Mouse (Mus musculus) ES-E14 (cell line): ENCODE results near the gene Vmn1r112.
"Not testable (repeated sequence)": the region's sequence is repeated elsewhere in the genome, so short reads cannot be mapped to it uniquely, and the experiment has no call there.

Source experiments
- CHD2 ChIP-seq: IDR thresholded peaks from 2 replicates; pipeline ENCODE4 v1.6.1; 2014; ENCODE audit warnings: mild to moderate bottlenecking, low read depth, low read length, inconsistent platforms
- HCFC1 ChIP-seq: IDR thresholded peaks from 2 replicates; pipeline ENCODE4 v1.6.1; 2012; ENCODE audit warnings: low read length, inconsistent platforms, borderline replicate concordance; ENCODE audit not compliant: insufficient read depth
- MAFK ChIP-seq: IDR thresholded peaks from 2 replicates; pipeline ENCODE4 v1.6.1; 2014; ENCODE audit warnings: mild to moderate bottlenecking, low read depth, low read length, inconsistent platforms; ENCODE audit not compliant: insufficient read depth
- ZC3H11A ChIP-seq: IDR thresholded peaks from 2 replicates; pipeline ENCODE4 v1.6.1; 2012; ENCODE audit warnings: low read depth, mild to moderate bottlenecking, inconsistent platforms, low read length, borderline replicate concordance

DNA sequence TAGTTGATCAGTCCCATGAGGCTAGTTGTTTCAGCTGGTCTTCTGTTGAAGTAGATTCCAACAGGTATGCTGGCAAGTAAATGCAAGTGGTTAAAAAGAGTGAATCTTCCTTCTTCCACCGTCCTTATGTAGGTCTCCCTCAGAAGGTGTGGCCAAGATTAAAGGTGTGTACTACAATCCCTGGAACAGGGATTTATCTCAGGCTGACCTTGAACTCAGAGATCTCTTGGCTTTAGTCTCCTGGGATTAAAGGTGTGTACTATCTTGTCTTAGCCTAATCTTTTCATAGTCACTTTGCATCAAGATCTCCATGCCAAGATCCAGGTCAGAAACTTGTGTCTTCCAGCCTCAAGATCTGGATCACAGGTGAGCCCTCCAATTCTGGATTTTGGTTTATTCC, 40.5 kb upstream of the Vmn1r112 start, which contains the start of gene Gm10668:
- TF ChIP-seq HCFC1, MAFK, ZC3H11A, CHD2: not testable (repeated sequence)
